Mouse (Mus musculus) kidney, postnatal 4 days (tissue): ENCODE results near the gene Zfp212.
"Not testable (repeated sequence)": the region's sequence is repeated elsewhere in the genome, so short reads cannot be mapped to it uniquely, and the experiment has no call there.

Experiments used
- DNase-seq, 2 experiments: peaks; one replicate each; pipeline ENCODE4 v3.0.0; 2021; ENCODE audit warnings: mixed read lengths in 2 of 2

Gene Zfp212

DNA sequence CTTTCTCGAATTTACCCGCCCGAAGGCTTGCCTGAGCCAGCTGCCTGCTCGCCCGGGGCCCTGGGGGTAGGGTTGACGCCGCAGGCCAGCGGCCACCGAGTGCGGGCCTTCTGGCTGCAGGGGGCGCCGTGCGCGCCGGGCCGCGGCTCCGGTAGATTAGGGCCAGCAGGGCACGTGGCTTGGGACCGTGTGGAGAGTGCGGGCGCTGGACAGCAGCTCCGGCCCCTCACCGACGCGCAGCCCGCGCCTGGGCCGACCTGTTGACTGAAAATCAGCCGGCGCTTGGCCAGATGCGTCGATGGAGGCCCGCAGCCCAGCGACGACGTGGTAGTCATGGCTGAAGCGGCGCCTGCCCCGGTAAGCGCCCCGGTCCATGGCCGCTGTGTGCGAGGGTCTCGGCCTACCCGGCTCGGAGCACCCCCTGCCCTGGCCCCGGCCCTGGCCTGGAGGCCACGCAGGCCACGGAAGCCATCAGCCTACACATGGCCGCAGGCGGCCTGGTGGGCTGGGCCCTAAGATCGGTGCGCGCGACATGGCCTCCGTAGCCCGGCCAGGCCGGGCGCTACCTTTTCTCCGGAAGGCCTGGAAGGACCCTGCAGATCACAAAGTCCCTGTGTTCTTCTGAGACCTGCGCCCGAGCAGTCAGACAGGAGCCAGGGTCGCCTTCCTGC, 22.9 kb downstream of the Zfp212 start:
- DNase-seq: peak; percentile 73 to 85

DNA sequence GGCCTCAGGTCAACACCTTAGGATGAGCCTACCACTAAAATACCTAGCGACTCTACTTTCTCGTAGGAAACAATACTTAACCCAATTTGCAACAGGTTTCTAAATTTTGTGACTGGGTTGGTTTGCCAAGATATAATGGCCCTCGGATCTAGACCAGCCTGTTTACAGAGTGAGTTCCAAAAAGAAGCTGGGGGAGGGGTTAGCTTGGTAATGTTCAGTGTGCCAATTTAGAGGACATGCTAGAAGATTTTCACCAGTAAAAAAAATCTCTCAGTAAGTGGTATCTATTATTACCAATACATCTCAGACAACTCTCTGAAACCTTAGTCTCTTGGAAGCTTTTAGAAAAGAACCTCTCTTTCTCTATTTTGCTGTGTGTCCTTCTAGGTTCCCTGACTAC, 23.4 kb downstream of the Zfp212 start:
- no peak for DNase-seq

DNA sequence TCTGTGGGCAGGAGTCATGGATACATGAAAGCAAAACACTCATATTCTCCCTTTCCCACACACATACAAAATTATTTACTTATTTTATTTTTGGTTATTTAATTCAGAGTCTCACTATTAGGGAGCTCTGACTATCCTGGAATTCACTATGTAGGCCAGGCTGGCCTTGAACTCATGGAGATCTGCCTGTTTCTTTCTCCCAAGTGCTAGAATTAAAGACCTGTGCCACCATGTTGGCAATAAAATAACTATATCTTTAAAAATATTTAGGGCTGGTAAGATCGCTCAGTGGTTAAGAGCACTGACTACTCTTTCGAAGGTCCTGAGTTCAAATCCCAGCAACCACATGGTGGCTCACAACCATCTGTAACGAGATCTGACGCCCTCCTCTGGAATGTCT, 27.1 kb downstream of the Zfp212 start:
- no peak for DNase-seq

DNA sequence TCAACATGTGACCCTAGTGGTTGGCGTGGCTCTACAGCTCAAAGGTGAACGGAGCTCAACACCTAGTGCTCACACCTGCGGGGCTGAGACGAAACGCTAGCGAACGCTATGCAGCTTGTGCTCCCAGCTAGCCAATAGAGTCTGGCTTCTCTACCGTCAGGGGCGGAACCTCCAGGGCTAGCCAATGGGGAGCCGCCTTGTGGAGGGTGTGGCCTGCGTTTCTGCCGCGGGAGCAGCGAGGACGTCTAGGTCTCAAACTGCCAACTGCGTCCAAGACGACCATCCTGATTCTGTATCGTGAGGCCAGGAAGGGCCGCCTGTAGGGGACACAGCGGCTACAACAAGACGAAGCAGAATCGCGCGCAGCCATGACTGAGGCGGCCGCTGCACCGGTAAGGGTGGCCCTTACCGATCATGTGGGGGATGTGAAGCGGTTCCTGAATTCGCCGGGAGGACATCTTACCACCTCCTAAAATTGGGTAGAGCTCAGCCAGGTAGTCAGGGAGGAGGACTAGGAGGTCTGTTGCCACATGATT, 33.0 kb downstream of the Zfp212 start, which contains the start of gene Zfp956:
TSS of gene Zfp956 (plus strand) at position 200 of the 536 bp plus-strand sequence.
- DNase-seq: peak; percentile 95 to 96

DNA sequence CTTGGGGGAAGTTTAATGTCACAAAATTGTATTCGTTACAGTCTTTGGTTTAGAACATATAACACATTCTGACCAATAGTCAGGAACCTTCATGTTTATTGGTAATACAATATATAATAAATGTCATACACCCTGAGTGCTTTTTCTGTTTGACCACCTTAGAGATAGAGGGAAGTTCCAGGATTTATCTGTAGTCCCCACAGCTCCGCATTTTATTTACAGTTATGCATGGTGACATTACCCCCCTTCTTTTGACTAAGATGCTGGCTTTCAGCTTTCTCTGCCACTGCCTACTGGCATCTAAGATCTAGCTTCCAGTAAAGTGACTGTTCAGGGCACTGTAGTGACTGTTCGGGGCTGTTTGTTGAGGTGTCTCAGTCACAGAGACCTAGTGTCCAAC, 34.1 kb downstream of the Zfp212 start:
- DNase-seq: no peak

DNA sequence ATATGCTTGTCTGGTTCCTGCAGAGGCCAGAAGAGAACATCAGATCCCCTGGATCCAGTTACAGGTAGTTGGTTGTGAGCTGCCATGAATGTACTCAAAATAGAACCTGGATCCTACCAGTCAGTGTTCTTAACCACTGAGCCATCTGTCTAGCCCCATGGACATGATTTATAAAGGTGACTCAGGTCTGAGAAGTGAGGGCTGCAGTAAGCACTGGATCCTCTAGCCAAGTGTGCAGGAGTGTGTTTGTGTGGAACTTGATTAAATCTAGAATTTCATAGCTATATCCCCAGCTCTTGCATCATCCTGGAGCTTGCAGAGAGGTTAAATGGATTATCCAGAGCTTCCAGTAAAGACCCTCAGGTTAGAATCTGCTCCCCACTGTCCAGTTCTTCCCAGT, 37.5 kb downstream of the Zfp212 start:
- no peak for DNase-seq

DNA sequence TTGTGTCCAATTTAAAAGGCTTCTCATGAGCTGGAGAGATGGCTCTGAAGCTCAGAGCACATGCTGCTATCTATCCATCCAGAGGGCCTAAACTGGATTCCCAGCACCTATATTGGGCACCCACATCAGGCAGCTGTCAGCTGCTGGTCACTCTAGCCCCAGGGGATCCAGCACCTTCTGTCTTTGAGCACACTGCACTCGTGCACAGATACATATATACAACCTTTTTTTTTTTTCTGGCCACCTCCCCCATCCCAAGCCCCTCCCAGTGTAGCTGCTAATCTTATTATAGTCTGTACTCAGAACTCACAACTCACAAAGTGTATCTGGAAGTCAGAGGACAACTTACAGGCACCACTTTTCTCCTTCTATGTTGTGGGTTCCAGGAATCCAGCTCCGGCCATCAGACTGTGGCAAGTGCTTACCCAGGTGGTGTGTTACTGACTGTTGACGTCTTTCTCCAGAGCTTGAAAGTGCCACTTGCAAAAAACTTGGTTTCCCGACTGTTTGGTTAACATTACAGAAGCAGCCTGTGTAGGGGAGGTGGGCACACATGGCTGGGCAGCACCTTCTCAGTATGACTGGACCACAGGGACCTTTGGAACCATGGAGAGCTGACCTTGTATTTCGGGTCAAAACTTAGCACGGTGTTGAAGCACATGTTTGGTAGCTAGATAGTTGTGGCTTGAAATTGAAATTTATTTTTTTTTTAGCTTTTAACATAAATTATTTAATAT, 40.6 kb downstream of the Zfp212 start:
- no peak for DNase-seq

DNA sequence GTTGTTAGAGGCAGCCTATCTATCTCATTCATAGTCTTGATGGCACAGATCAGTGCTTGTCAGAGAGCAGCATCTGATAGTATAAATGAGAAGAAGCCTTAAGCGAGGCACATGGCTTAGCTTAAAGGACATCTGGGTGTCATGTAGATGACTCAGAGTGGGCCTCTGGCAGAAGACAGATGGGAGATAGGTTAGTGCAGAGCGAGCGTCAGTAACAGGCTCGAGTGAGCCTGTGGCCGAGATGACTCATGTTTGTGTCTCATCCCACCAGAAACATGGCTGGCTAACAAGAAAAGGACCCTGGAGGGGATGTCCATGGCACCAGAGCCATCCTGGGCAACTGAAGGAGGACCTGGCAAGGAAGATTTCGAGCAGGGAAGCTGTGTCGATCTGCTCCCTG, 42.8 kb downstream of the Zfp212 start:
- DNase-seq: no peak

DNA sequence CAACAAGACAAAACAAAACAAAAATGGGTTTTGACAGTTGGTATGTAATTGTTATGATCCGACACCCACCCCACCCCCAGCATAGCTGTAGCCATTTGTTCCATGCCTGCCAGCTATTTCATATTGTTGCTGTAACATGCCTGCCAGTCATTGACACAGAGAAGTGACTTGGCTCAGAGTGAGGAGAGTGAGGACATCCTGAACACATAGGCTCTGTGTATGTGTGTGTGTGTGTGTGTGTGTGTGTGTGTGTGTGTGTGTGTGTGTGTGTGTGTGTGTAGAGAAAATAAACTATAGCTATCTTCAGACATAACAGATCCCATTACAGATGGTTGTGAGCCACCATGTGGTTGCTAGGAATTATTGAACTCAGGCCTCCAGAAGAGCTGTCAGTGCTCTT, 47.9 kb downstream of the Zfp212 start:
- not testable (repeated sequence) for DNase-seq

DNA sequence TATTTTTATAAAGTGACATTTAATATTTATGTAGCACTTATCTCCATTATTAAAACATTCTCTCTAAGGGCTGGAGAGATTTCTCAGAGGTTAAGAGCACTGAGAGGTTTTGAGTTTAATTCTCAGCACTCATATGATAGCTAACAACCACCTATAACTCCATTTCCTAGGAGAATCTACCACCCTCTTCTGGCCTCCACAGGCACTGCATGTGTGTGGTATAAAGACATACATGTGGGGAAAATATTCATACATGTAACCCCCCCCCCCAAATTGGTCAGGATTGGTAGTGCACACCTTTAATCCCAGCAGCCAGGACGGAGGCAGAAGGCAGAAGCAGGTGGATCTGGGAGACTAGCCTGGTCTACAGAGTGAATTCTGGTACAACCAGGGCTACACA, 54.3 kb downstream of the Zfp212 start:
- DNase-seq: no peak

DNA sequence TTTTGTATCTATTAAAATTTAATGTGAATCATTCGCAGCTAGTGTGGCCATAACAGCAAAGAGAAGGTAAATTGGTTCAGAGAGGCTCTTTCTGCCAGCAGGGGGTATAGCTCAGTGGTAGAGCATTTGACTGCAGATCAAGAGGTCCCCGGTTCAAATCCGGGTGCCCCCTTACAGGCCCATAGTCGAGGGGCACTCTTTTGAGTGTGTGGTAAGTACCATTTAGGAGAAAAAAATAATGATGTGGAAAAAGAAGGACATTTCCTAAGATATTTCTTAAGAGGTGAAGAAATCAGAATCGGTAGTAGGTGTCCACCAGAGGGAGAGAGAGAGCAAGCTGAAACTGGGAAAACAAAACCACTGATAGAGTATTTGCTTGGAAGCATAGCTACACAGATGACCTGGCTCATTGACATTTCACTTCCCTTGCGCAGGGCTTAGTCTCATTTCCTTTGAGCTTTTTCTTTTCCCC, 58.7 kb downstream of the Zfp212 start:
- peak; percentile 72 to 82 for DNase-seq
